Mouse (Mus musculus): ENCODE measurements around the gene Ap3b2. TPM values are rescaled to one million over a fixed set of nuclear protein-coding genes. Genes with fewer than 3 reads are reported as not detected.
A peak's percentile ranks its signal among the peaks of the same experiment; 100 is the strongest.

Gene Ap3b2
- polyA plus RNA-seq, 2 experiments, result 0.54 TPM; not detected in 1

- DNase-seq (ENCODE audit: low spot score) (peak; percentile 40), ATAC-seq (ENCODE audit: low FRiP score, low read depth) (no peak)
- H3K9me3 ChIP-seq (ENCODE audit: control insufficient read depth, low read length), result no peaks in the 10 kb centered on the region
- peaks cover 65% of the 10 kb centered on the region for H3K27me3 ChIP-seq (ENCODE audit: control insufficient read depth, insufficient read depth, low read length)
- peak within 1 kb of the TSS; percentile 48 for H3K4me3 ChIP-seq (replicated peaks; ENCODE audit: low read length)
- peak within 1 kb of the TSS; percentile 93 for H3K4me2 ChIP-seq (replicated peaks; ENCODE audit: low read depth, low read length, severe bottlenecking)
- no peak within 1 kb of the TSS for H3K27ac ChIP-seq (replicated peaks; ENCODE audit: low read depth, low read length)
- H3K9ac ChIP-seq (ENCODE audit: low read depth, low read length, severe bottlenecking), result peak within 1 kb of the TSS; percentile 36; the same call in 1 of the 2 replicates
- peaks cover 17% of the 10 kb centered on the region for H3K4me1 ChIP-seq (ENCODE audit: control insufficient read depth, insufficient read depth, low read length)
- TF ChIP-seq POLR2A (IDR thresholded peaks at IDR 0.05; ENCODE audit: borderline replicate concordance, extremely low read depth, insufficient read depth, insufficient read length), result no peak
- no peaks in the 10 kb centered on the region for H3K36me3 ChIP-seq (ENCODE audit: control insufficient read depth, insufficient read depth, low read length)
- under 1% methylated on average over 28 of the region's 28 CpGs for WGBS
Observed at GRCm38 (mm10) chr7:81455155-81455651, 38.5 kb downstream of the Ap3b2 start, which contains the start of gene Cpeb1. TSS of gene Cpeb1 (minus strand) at chr7:81455465.

DNA sequence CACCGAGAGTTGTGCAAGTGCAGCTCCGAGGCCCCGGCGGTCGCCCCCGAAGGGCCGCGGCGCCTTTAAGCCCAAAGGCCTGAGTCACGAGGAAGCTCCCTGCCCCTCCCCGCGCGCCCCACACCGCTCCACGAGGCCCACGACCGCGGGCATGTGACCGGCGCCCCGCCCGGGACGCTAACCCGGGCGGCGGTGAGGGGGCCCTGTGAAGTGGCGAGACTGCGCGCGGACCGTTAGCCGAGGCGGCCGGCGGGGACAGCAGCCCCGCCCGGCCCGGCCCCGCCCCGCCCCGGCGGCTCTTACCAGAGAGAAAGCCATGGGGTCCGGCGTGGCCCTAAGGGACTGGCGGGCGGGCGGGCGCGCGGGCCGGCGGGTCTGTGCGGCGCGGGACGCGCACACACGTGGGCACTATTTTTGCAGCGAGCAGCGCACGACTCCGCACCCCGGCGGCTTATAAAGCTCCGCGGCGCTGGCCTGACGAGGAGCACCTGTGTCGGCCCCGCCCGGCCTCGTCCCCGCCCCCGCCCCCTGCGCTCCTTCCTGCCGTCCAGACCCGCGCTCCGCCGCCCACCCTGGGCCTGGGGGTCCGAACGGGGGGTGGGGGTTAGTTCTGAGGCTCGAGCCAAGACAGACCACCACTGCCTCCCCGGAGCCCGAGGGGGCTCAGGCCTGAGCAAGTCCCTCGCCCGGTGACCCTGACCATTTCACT is 39.2 kb downstream of the Ap3b2 start:
- Histone ChIP-seq H3K36me3 (ENCODE audit: control insufficient read depth, insufficient read depth, low read length) (no peaks in the 10 kb centered on the region), H3K9me3 (ENCODE audit: control insufficient read depth, low read length) (no peaks in the 10 kb centered on the region)
- no peak for TF ChIP-seq POLR2A (IDR thresholded peaks at IDR 0.05; ENCODE audit: borderline replicate concordance, extremely low read depth, insufficient read depth, insufficient read length)

DNA sequence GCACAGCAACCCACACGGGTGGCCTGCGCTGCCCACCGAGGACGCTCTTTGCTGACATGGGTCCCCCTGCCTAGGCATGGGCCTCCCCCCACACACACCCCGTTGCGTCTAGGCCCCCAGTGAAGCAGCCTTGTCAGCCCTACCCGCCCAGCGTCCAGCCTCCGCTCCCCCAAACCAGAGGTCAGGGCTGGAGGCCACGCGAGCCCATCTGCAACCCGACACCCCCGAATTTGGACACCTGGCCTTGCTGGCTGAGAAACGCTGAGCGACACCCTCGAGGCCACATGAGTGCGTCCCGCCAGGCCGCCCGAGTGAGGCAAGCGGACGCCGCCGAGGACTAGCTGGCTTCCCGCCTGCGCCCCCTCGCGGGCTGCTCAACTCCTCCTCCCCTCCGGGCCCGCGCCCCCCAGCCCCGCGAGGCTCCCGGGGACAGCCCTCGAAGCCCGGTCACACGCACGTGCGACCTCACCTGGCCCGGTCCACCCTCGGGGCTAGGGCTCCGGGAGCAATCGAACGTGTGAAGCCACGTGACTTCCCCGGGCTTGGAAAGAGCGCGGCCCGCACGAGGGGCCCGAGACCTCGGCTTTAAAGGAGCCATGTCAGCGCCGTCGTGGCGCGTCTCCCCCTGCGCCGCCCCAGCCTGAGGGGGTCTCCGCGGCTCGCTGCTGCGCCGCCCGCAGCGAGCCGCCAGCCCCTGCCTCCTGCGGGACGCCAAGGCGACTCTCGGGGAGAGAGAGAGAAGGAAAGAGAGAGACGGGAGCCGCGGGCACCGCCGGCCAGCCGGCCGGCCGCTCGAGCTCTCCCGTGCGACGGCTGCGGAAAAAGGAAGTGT is 40.1 kb downstream of the Ap3b2 start:
- TF ChIP-seq POLR2A (IDR thresholded peaks at IDR 0.05; ENCODE audit: borderline replicate concordance, extremely low read depth, insufficient read depth, insufficient read length), result no peak
- Histone ChIP-seq H3K27me3 (ENCODE audit: control insufficient read depth, insufficient read depth, low read length) (peaks cover 65% of the 10 kb centered on the region), H3K4me1 (ENCODE audit: control insufficient read depth, insufficient read depth, low read length) (peaks cover 17% of the 10 kb centered on the region), H3K36me3 (ENCODE audit: control insufficient read depth, insufficient read depth, low read length) (no peaks in the 10 kb centered on the region), H3K9ac (ENCODE audit: low read depth, low read length, severe bottlenecking) (no peak overlapping the region), H3K4me3 (replicated peaks; ENCODE audit: low read length) (peak overlapping the region; percentile 48), H3K4me2 (replicated peaks; ENCODE audit: low read depth, low read length, severe bottlenecking) (peak overlapping the region; percentile 93), H3K27ac (replicated peaks; ENCODE audit: low read depth, low read length) (no peak overlapping the region), H3K9me3 (ENCODE audit: control insufficient read depth, low read length) (no peaks in the 10 kb centered on the region)
- no peak for ATAC-seq (ENCODE audit: low FRiP score, low read depth)
- no peak for DNase-seq (ENCODE audit: low spot score)
- WGBS, result 3% methylated on average over 62 of the region's 84 CpGs

More for the DNA sequence above, 39.2 kb downstream of the Ap3b2 start:
- Histone ChIP-seq H3K27ac (replicated peaks; ENCODE audit: low read depth, low read length) (no peak overlapping the region), H3K9ac (ENCODE audit: low read depth, low read length, severe bottlenecking) (peak overlapping the region; percentile 36; the same call in 1 of the 2 replicates), H3K4me2 (replicated peaks; ENCODE audit: low read depth, low read length, severe bottlenecking) (peak overlapping the region; percentile 93), H3K4me1 (ENCODE audit: control insufficient read depth, insufficient read depth, low read length) (peaks cover 17% of the 10 kb centered on the region), H3K27me3 (ENCODE audit: control insufficient read depth, insufficient read depth, low read length) (peaks cover 65% of the 10 kb centered on the region), H3K4me3 (replicated peaks; ENCODE audit: low read length) (peak overlapping the region; percentile 48)
- 4% methylated on average over 23 of the region's 87 CpGs for WGBS
- ATAC-seq (ENCODE audit: low FRiP score, low read depth), result no peak; the same call in none of the 2 replicates
- no peak for DNase-seq (ENCODE audit: low spot score)

GRCm38 (mm10) chr7:81452971-81453441 is 40.7 kb downstream of the Ap3b2 start:
- DNase-seq (ENCODE audit: low spot score) (no peak), ATAC-seq (ENCODE audit: low FRiP score, low read depth) (no peak; the same call in 1 of the 2 replicates)
- H3K4me1 ChIP-seq (ENCODE audit: control insufficient read depth, insufficient read depth, low read length), result peaks cover 17% of the 10 kb centered on the region
- no peak for TF ChIP-seq POLR2A (IDR thresholded peaks at IDR 0.05; ENCODE audit: borderline replicate concordance, extremely low read depth, insufficient read depth, insufficient read length)
- no peak overlapping the region for H3K9ac ChIP-seq (ENCODE audit: low read depth, low read length, severe bottlenecking)
- no peaks in the 10 kb centered on the region for H3K9me3 ChIP-seq (ENCODE audit: control insufficient read depth, low read length)
- WGBS, result 1% methylated on average over 21 of the region's 21 CpGs
- H3K27me3 ChIP-seq (ENCODE audit: control insufficient read depth, insufficient read depth, low read length), result peaks cover 65% of the 10 kb centered on the region
- no peaks in the 10 kb centered on the region for H3K36me3 ChIP-seq (ENCODE audit: control insufficient read depth, insufficient read depth, low read length)
- peak overlapping the region; percentile 48 for H3K4me3 ChIP-seq (replicated peaks; ENCODE audit: low read length)
- H3K27ac ChIP-seq (replicated peaks; ENCODE audit: low read depth, low read length), result no peak overlapping the region
- H3K4me2 ChIP-seq (replicated peaks; ENCODE audit: low read depth, low read length, severe bottlenecking), result peak overlapping the region; percentile 93

MicroRNA genes within 50 kb of the gene (microRNA counts, 519-probe panel; counts per million panel counts)
- microRNA mmu-miR-1839-3p, result not detected
- 2,859 counts per million, percentile 52 among the panel's probes with 10 or more counts for microRNA mmu-miR-1839-5p

Other genes starting within 250 kb of the Ap3b2 start
- 1,944 and 2,727 TPM in 2 replicates for gene Rps17, start 148.7 kb downstream of the Ap3b2 start, polyA plus RNA-seq (2012; rRNA removed)
- gene Rps17, start 148.7 kb downstream of the Ap3b2 start, polyA plus RNA-seq (2014; fragmentation: Nextera tagmentation; extraction: Ambion mirVana), result 1,353 and 1,439 TPM in 2 replicates
- 1.00 and 1.1 TPM in 2 replicates for gene Cpeb1, start 38.5 kb downstream of the Ap3b2 start, polyA plus RNA-seq (2012; rRNA removed)
- gene Cpeb1, start 38.5 kb downstream of the Ap3b2 start, polyA plus RNA-seq (2014; fragmentation: Nextera tagmentation; extraction: Ambion mirVana), result 0.10 and 0.77 TPM in 2 replicates
- gene BC048679, start 4.4 kb upstream of the Ap3b2 start, polyA plus RNA-seq (2012; rRNA removed), result not detected in 2 replicates
- gene BC048679, start 4.4 kb upstream of the Ap3b2 start, polyA plus RNA-seq (2014; fragmentation: Nextera tagmentation; extraction: Ambion mirVana), result not detected in 2 replicates
- 0.68 and 0.78 TPM in 2 replicates for gene Fsd2, start 73.0 kb upstream of the Ap3b2 start, polyA plus RNA-seq (2012; rRNA removed)
- gene Fsd2, start 73.0 kb upstream of the Ap3b2 start, polyA plus RNA-seq (2014; fragmentation: Nextera tagmentation; extraction: Ambion mirVana), result 0.58 and 1.3 TPM in 2 replicates
- gene Whamm, start 77.3 kb upstream of the Ap3b2 start, polyA plus RNA-seq (2012; rRNA removed), result 10.4 and 11.0 TPM in 2 replicates
- 5.4 and 7.5 TPM in 2 replicates for gene Whamm, start 77.3 kb upstream of the Ap3b2 start, polyA plus RNA-seq (2014; fragmentation: Nextera tagmentation; extraction: Ambion mirVana)
- gene Homer2, start 213.6 kb upstream of the Ap3b2 start, polyA plus RNA-seq (2012; rRNA removed), result 15.3 and 15.5 TPM in 2 replicates
- 25.8 and 29.6 TPM in 2 replicates for gene Homer2, start 213.6 kb upstream of the Ap3b2 start, polyA plus RNA-seq (2014; fragmentation: Nextera tagmentation; extraction: Ambion mirVana)